Mouse (Mus musculus): ENCODE measurements around the gene Acot2.
"Not testable (repeated sequence)": the region's sequence is repeated elsewhere in the genome, so short reads cannot be mapped to it uniquely, and the experiment has no call there.

The Acot2 gene

DNA sequence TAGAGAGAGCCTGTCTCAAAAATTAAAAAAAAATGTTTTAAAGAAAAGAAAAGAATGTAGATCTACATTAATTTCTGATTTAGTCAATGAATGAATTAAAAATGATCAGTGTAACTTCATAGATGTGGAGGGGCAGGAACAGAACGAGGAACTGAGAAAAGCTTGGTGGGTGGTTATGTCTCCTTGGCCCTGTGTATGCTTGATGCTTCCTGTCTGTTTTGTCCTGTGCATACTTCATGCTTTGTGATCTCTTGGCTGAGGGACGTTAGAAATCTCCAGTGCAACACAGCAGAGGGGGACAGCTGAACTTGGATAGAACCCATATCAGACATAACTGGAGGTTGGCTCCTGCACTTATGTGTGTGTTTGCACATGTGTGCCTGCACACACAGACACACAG, 9.6 kb downstream of the Acot2 start:
- intact Hi-C loops (cut with DNase I), result no loop called here

DNA sequence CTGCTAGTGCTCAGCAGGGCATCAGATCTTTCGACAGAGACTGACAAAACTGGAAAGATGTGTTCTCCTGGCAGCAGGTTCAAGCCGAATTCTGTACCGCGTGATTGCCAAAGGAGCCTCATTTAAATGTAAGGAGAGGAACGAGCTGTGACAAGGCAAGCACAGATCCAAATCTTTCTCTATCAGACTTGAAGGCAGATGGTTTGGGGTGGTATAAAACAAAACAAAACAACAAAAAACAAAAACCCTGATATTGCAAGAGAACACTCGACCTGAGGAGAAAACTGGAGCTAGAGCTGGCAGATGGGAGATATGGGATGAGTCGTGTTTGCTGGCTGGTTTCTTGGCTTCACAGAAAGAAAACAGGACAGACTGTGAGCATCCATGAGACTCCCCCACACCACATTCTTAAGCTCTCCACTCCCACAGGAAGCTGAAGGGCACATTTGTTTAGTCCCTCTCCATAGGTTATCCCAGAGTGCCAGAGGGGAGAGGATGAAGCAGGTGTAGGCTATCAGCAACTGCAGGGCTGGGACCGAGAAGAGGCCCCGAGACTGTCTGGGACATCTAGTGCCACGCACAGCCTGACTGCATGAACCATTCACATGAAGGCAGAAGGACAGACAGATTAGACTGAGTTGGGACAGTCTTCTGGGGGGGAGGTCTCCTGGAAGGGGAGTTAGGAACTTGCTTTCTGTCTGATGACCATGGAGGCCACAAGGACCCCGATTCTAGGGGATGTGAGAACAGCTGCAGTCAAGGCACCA, 10.9 kb downstream of the Acot2 start:
- intact Hi-C loops (cut with DNase I), result no loop called here

- intact Hi-C loops (cut with DNase I), result not testable (repeated sequence)
These were observed 11.6 kb downstream of the Acot2 start for GRCm38 (mm10) chr12:83999237-83999636.

DNA sequence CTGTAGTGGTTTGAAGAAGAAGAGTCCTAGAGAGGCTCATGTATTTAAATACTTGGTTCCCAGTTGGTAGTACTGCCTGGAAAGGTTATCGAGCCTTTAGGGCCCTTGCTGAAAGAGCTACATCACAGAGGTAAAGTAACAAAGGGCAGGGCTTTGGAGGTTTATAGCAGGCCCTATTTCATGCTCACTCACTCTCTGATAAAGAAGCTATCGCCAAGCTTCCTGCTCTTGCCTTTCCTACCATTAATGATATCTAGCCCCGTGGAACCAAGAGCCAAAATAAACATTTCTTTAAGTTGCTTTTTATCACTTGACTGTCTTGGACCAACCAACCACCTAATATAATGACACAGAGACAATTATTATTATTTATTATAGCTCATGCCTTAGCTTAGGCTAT, 12.8 kb downstream of the Acot2 start:
- intact Hi-C loops (cut with DNase I), result no loop called here

DNA sequence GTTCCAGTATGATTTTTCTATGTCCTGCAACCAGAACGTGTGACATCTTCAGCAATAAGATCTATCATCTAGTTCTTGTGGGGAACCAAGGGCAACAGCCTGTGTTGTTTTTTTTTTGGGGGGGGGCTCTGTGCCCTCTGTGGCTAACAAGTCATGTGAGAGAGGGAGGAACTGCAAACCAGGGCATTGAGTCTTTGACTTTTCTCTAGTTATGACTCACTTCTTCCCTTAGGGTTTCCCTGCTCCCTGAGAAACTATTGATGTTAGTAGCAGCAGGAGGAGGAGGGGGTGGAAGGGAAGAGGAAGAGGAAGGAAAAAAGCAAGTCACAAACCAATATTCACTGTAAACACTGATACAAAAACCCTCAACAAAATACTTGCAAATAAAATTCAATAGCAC, 16.2 kb downstream of the Acot2 start:
- intact Hi-C loops (cut with DNase I), result no loop called here

GRCm38 (mm10) chr12:84008251-84008650, 20.6 kb downstream of the Acot2 start:
- intact Hi-C loops (cut with DNase I), result no loop called here

DNA sequence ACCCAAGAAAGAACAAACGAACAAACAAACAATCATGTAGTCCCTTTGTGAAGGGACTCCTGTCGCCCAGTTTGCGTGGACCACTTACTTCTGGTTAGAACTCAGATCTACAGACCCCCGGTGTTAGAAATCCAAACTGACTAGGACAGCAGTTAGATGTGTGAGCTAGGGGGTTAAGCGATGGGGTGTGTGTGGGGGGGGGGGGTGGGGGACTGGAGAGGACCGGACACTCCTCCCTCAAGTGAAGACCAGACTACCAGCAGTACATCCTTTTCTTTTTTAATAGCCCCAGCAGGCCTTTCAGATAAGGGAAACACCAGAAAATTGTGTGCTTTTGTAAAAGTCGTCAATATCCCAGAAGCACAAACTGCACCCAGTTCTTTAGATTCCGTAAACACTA, 21.1 kb downstream of the Acot2 start:
- intact Hi-C loops (cut with DNase I), result no loop called here

GRCm38 (mm10) chr12:84009171-84009965, 21.7 kb downstream of the Acot2 start, which contains the start of gene Acot1:
Acot1 (plus strand) TSS chr12:84009490.
- intact Hi-C loops (cut with DNase I), result not testable (repeated sequence)

- intact Hi-C loops (cut with DNase I), result no loop called here
These were observed 22.5 kb downstream of the Acot2 start for GRCm38 (mm10) chr12:84010201-84010600.

- intact Hi-C loops (cut with DNase I), result no loop called here
These were observed 23.8 kb downstream of the Acot2 start for GRCm38 (mm10) chr12:84011251-84012040.

DNA sequence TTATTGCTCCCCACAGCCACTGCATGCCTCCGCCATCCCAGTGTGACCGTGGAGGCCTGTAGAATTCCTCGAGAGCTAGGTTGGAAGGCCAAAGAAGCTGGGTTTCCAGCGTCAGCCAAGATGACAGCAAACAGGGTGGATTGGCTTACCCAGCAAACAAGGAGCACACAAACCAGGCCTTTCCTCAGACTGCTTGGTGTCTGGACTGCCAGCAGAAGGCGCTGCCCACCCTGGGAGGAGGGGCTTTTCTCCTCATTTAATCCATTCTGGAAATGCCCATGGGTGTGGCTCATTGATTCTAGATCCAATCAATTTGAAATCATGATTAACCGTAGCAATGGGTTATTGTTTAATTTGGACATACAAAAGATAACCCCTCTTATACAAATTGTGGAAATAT, 25.5 kb downstream of the Acot2 start:
- intact Hi-C loops (cut with DNase I), result no loop called here

- intact Hi-C loops (cut with DNase I), result no loop called here
These were observed 26.0 kb downstream of the Acot2 start for GRCm38 (mm10) chr12:84013701-84014100.

GRCm38 (mm10) chr12:84020528-84020927, 32.9 kb downstream of the Acot2 start:
- intact Hi-C loops (cut with DNase I), result not testable (repeated sequence)

- intact Hi-C loops (cut with DNase I), result not testable (repeated sequence)
These were observed 34.6 kb downstream of the Acot2 start for GRCm38 (mm10) chr12:84022266-84022665.

DNA sequence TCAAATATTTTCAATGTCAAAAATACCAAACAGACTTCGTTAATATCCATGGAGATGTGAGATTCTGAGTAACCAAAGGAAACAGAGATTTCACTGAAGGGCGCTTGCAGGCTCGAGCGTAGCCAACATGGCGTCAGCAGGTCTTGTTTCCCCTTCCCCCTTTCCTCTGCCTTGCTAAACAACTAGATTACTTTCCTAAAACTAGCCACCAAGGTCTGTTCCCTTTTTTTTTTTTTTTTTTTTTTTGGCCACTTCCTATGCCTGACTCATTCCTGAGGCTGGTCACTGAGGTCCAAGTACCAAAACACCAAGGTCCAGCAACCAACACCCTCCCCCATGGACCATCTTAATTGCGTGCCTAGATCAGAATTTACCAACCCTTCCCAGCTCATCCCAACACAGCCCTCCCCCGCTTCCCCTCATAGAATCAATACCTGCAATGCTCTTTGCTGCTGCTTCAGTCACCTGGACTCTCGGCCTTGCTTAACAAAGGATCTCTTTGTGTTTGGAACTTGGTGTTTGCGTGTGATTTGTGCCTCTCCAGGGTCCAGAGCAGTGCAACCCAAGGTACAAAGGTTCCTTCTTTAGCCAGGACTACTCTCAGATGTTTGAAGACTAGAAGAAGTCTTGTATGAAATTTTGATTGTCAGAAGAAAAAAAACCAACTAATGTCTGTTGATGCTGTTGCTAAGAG, 35.5 kb downstream of the Acot2 start:
- intact Hi-C loops (cut with DNase I), result no loop called here

GRCm38 (mm10) chr12:84025888-84026287, 38.2 kb downstream of the Acot2 start:
- intact Hi-C loops (cut with DNase I), result no loop called here

DNA sequence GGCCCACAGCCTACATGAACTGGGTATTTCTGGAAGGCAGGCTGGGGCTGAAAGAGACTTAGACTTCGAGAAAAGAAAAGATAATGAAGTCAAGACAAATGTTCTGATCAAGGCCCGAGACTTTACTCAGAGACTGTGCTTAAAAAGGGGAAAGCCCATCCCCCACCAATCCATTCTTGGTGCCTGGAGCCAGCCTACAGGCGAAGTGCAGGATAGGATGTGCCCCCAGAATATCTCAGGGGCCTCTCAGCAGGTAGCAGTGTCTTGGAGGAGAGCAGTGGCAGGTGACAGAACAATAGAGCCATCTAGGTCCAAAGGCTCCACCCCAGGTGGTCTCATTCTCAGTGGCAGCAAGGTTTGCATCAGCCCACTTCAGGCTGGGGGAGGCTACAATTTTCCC, 40.7 kb downstream of the Acot2 start:
- intact Hi-C loops (cut with DNase I), result not testable (repeated sequence)

GRCm38 (mm10) chr12:84029043-84029442, 41.4 kb downstream of the Acot2 start:
- intact Hi-C loops (cut with DNase I), result not testable (repeated sequence)

GRCm38 (mm10) chr12:84030659-84031332, 43.1 kb downstream of the Acot2 start:
- intact Hi-C loops (cut with DNase I), result loop anchor here (2.0 kb wide), 1 partner anchor 58 kb away; no protein-coding TSS in a partner anchor

GRCm38 (mm10) chr12:84032854-84033253, 45.2 kb downstream of the Acot2 start:
- intact Hi-C loops (cut with DNase I), result no loop called here

Data from adrenal gland (tissue).